Mouse (Mus musculus) heart, adult 9 months (tissue): ENCODE measurements around the gene Stx5a.
A peak's percentile ranks its signal among the peaks of the same experiment; 100 is the strongest.
"Not testable (repeated sequence)": the region's sequence is repeated elsewhere in the genome, so short reads cannot be mapped to it uniquely, and the experiment has no call there.

ENCODE experiments used
- DNase-seq, 2 experiments: peaks; one replicate each; pipeline ENCODE4 v3.0.0; 2022; ENCODE audit warnings: low spot score in 2 of 2

The Stx5a gene

DNA sequence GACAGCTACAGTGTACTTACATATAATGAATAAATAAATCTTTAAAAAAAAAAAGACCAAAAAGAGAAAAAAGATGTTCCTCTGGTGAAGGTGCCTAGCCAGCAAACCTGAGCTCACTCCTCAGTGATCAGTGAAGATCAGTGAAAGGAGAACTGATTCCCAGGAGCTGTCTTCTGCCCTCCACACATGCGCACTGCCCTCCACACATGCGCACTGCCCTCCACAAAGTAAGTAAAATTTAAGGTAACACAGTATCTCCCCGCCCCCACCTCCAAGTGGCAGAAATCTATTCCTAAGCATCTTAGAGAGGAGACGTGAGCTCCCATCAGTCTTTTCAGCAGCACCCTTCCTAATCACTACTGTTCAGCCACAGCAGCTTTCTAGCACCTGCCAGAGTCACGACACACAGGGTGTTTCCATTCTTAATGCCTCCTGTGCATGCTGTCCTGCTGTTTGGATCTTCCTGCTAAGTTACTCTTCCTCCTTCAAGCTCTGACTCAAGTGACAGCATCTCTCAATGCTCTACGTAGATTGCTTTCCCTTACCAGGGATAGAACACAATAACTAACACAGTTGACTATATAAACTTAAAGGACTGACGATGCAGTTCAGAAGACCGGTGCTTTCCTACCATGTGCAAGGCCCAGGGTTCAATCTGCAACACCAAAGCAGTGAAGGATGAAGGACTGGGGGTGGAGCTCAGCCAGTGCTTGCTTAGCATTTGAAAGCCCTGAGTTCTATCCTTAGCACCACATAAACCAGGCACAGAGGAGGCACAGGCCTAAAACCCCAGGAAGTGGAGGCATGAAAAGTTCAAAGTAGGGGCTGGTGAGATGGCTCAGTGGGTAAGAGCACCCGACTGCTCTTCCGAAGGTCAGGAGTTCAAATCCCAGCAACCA lies 25.1 kb upstream of the Stx5a start:
- DNase-seq: no peak

DNA sequence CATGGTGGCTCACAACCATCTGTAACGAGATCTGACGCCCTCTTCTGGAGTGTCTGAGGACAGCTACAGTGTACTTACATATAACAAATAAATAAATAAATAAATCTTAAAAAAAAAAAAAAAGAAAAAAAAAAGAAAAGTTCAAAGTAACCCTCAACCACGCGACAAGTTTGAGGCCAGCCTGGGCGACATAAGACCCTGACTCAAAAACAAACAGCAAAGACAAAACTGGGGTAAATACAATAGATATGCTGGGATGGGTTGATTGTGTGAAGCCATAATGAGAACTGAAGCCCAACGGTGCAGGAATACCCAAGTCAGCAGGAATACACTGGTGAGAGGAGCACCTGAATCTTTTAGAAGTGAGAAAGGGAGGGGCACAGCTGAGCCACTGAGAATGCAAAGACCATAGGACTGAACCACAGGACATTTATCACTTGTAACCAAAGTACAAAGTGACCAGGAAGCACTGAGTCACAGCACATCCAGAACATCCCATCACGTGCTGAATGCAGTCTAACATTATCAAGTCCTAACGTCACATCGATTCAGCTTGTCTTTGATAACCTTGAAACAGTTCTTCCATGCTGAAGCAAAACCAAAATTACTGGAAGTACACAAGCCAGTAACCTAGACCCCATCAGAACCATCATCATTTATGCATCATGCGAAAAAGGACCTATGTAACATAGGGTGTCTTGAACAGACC lies 24.3 kb upstream of the Stx5a start:
- no peak for DNase-seq

DNA sequence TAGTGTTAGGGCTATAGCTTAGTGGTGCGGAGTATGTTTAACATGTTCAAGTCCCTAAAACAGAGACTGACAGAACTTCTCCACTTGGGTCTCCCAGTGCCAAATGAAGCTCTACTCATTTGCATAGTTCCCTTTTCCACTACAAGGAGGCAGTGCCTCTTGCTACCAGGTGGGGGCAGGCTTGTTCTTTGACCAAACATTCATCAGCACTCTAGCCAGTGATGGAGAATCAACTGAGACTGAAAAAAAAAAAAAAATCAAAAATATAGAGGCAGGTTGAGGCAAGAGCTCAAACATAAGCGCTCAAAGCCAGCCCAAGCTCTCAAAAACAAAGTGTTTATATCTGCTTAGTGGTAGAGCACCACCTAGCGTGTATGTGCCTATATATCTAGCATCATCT lies 22.9 kb upstream of the Stx5a start:
- DNase-seq: peak; percentile 46 to 51

DNA sequence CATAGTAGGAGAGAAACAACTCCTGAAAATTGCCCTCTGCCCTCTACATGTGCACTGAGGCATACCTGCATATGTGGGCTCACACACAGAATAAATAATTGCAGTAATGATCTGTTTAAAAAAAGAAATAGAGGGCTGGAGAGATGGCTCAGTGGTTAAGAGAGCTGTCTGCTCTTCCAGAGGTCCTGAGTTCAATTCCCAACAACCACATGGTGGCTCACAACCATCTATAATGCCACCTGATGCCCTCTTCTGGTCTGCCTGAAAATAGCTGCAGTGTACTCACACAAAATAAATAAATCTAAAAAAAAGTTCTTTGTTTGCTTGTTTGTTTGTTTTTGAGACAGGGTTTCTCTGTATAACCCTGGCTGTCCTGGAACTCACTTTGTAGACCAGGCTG lies 22.2 kb upstream of the Stx5a start:
- not testable (repeated sequence) for DNase-seq

DNA sequence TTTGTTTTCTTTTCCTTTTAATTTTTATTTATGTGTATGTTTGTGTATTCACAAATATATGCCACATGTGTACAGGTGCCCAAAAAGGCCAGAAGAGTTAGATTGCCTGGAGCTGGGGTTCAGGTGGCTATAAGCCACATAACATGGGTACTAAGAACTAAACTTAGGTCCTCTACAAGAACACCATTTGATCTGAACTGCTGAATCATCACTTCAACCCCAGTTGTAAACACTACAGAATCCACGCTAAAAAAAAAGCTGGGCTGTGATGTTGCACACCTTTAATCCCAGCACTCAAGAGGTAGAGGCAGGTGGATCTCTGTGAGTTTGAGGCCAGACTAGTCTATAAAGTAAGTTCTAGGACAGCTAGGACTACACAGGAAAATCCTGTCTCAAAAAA lies 19.8 kb upstream of the Stx5a start:
- DNase-seq: no peak

DNA sequence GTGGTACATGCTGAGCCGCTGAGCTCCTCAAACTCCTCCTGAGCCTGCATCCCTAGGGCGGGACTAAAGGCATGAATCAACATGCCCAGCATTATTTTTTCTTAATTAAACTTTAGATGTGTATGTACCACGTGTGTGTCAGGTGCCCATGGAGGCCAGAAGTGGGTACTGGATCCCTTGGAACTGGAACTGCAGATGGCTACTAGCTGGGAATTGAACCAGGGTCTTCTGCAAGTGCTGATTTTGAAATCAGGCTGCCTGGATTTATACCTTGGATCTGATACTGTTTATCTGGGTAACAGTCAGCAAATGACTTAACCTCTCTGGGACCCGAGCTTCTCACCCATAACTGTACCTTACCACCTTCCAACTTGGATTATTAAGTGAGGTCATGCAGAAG lies 19.2 kb upstream of the Stx5a start:
- no peak for DNase-seq

DNA sequence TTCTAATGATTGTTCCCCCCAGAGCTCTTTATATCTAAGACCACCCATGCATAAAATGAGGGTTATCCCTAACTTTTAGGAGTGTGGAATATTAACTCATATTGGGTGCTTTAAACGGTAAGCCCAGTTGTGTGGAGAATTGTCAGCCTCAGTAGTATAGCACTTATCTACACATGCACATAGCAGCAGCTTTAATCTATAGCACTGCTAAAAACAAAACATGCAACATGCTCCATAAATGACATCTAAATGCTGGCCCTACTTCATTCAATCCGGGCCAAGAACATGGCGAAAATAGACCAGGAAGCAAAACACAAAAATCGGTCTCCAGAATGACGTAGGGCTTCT lies 18.7 kb upstream of the Stx5a start:
- no peak for DNase-seq

DNA sequence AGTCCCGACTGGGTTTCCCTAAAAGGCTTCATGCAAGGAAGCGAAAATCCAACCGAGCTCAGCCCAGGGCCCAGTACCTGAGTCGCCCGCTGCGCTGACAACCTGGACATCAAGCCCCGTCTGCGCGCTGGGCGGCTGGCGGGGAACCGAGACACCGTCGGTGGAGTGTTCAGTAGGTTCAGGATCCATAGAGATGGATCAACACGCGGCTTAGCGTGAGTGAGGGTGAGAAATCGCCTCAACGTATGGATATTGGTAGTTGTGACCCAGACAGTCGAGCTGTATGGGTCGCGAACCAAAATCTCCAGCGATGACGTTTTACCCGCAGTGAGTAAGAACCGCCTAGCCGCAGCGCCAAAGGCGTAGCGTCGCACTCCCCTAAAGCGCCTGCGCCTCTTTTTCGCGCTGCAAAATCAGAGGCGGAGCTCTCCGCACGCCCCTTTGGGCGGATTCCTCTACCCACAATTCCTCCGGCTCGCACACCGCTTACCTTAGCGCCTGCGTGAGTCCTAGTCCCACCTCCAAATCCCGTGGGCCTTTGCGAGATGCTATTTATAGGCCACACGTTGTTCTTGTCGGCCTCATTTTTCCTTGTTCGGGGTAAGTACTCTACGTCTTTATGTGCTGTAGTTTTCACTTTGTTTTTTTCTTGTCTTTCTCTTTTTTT lies 18.2 kb upstream of the Stx5a start, which contains the start of gene Slc3a2:
Gene Slc3a2 (minus strand): TSS at position 463 of the 667 bp plus-strand sequence.
- DNase-seq: peak; percentile 98

DNA sequence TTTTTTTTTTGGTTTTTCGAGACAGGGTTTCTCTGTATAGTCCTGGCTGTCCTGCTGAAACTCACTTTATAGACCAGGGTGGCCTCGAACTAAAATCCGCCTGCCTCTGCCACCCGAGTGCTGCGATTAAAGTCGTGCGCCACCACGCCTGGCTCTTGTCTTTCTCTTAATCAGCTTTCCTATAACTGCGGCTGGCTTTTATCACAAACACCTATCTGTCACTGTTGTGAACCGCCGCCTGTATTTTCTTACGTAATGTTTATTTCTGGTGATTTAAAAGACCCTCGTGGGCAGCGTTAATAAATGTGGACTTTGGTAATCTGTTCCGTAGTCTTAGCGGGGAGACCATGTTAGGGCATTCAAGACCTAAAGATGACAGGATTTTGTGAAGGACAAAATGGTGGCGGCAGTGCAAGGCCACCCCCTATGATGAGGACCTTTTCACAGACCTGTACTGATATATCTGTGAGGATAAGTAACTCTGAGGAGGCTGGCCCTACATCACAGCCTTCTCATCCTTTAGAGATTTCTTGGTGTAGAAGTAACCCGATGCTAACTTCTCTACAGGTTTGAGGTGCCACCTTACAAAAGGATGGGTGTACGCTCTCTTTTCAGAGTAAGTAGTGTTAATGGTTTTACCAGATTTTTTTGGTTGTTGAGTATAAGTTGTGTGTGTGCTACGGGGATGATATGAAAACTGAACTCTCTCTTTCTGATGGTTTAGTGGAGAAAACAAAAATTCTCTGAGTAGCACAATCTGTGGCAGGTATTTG lies 17.5 kb upstream of the Stx5a start:
- DNase-seq: no peak

DNA sequence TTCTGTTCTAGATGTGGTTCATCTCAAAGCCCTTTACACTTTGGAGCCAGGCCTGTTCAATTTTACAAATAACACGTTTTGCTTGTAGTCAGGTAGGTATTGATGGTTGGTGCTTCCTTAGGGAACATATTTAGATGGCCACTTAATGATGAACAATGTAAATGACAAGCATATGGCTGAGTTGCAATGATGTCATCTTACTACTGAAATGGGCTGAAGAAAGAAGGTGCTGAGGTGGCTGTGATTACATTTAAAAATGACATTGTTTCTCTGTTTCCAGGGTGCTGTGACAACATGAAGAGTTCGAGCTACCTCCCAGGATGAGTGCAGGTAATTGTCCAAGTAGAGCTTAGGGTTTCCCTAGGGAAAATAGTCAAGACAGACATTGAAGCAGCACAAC lies 16.8 kb upstream of the Stx5a start:
- no peak for DNase-seq

DNA sequence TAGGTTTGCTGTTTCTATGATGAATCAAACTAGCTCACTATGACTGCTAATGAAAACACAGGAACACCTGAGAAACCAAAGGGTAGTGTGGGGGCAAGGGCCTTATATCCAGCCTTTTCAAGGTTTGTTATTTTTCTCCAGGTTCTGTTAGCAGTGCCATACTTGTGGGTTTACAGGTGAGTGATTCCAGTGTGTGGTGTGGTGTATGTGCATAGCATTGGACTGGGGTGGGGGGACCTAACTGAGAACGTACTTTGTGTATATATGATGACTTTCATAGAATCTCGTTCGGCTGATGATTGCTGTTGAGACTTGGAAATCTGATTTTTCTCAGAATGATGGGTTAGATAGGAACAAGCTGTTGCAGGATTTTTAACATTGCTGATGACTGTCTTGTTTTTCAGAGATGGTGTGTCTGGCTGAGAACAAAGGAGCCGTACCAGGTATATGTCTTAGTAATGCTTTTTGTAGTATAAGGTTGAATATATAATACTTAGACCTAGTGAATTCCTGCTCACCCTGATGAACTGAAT lies 16.1 kb upstream of the Stx5a start:
- no peak for DNase-seq

DNA sequence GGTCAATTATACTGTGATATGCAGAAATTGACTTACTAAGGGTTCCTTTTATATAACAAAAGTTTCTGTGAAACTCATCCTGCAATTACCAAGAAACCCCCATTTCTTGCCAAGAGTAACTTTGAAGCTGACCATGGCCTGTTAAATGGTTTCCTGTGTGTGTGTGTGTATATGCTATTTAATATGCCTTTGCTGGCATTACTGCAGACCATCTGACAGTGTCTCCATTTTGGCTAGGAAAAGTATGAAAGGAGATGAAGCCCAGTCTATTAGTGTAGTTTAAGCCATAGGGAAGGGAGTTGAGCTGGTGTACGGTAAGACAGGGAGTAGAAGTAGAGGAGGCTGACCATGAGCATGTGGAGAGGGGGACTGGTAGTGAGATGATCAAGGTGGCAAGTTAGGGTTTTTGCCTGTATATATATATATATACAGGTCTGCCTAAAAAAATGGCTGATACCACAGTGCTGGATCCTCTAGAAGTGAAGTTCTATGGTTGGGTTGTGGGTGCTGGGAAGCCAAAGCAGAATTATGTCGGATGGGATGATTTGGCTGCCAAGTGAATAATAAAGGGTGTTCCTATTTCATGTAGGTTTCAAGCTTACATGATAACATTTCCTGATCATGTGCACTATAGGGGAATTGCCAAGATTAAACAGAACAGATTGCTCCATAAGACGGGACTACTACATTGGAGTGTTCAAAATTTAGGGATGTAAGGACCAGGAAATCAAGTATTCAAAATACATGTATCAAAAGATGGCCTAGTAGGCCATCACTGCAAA lies 14.4 kb upstream of the Stx5a start:
- no peak for DNase-seq

DNA sequence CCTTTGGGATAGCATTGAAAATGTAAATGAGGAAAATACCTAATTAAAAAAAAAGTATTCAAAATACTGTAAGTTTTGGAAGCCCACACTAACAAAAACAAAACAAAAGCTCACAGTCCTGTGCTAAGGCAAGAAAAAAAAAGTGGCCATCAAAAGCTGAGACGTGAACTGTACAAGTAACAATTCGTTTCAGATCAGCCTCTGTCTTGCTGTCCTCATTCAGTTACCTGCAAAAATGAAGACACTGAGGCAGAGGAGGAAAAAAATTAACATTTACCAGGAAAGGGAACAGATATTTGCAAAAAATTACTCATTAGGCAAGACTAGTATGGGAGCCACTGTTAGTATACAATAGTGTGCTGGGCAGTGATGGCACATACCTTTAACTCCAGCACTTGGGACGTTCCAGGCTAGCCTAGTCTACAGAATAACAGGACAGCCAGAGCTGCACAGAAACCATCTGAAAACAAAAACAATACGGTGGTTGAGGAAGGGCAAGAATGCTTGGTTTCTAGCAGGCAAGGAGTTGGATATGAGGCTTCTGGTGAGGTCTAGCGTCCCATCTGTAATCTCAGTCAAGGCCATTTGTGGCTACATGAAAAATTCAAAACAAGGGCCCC lies 13.6 kb upstream of the Stx5a start:
- DNase-seq: no peak

DNA sequence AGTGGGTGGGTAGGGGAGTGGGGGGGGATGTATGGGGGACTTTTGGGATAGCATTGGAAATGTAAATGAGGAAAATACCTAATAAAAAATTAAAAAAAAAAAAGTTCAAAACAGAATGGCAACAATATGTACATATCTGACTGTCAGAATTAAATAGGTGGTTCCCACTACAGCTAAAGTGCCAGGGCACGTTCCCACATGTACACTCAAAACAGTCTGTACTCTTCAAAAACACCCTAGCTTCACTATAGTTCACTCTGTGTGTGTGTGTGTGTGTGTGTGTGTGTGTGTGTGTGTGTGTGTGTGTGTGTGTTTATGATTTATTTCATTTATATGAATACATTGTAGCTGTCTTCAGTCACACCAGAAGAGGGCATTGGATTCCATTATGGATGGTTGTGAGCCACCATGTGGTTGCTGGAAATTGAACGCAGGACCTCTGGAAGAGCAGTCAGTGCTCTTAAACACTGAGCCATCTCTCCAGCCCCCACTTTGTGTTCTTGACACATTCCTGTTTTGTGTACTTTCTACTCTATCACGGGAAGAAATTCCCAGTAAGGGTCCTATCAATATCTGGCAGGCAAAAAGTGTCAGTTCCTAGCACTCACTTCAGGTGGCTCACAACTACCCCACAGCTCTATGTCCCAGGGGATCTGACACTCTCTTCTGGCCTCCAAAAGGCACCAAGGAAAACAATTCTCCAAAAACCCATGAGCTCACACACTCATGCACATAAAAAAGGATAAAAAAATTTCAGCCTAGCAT lies 12.7 kb upstream of the Stx5a start:
- DNase-seq: not testable (repeated sequence)

DNA sequence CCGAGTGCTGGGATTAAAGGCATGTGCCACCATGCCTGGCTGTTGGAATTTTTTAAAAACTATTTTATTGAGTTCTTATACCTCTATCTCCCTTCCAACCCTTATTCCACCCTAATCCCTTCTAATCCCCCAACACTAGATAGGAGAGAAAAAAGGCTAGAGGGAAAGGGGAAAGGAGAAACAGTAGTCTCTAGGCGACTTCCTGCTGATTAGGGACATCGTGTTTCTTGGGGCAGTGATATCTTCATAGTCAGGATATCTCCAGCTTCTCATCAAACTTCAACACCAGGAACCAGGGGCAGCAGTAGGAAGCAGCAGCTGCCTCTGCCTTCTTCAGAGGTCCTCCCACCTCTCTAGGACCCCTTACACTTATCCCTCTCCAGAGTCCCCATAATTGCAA lies 6.9 kb upstream of the Stx5a start:
- no peak for DNase-seq

DNA sequence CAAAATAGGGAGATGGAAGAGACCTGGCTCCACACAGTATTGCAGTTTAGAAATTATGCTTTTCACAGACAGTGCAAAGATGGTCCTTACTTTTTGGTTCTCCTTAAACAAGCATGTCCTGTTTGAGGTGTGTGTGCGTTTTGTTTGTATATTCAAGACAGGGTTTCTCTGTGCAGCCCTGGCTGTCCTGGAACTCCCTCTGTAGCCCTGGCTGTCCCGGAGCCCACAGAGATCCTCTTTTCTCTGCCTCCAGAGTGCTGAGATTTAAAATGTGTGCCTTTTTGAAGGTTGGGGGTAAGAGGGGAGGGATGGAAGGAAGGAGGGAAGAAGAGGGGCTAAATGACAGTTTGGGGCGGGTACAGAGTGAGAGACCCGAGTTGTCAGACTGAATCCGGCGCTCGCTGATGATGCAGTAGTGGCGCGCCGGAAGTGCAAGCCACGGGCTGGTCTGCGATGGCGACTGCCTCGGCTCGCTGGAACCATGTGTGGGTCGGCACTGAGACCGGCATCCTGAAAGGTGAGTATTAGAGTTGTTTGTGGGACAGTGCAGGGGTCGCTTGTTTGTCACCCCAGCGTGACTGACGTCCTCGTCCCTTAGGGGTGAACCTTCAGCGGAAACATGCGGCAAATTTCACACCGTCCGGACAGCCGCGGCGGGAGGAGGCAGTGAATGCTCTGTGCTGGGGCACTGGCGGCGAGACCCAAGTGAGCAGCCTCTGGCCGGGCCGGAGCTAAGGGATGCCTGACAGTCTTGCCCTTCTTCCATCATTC lies 5.6 kb upstream of the Stx5a start, which contains the start of gene Wdr74:
Gene Wdr74 (plus strand): TSS at position 439 of the 771 bp plus-strand sequence.
- DNase-seq: peak; percentile 88 to 91

DNA sequence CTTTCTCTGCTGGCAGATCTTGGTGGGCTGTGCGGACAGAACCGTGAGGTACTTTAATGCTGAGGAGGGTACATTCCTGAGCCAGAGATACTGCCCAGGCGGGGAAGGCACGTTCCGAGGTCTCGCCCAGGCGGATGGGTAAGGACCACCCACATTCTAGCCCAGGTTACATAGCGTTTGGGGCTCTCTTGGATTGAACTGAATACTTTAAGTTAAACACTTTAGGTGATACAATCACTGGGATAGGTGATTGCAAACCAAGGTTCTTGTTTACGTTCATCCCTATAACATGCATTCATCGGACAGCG lies 5.1 kb upstream of the Stx5a start:
- DNase-seq: no peak

DNA sequence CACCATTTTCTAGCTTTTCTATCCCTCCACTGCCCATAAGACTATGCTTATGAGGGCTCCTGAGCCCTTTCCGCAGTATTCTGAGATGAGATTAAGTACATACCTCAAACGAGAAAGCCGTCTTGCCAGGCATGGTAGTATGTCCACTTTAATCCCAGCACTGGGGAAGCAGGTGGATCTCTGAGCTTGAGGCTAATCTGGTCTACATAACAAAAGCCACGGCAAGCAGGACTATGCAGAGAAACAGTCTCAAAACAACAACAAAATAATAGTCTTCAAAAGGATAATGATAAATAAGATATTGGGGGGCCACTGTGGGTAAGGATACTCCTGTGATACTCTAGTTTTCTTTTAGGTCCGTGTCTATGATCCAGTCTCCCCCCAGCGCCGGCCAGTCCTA lies 2.3 kb upstream of the Stx5a start:
- no peak for DNase-seq

DNA sequence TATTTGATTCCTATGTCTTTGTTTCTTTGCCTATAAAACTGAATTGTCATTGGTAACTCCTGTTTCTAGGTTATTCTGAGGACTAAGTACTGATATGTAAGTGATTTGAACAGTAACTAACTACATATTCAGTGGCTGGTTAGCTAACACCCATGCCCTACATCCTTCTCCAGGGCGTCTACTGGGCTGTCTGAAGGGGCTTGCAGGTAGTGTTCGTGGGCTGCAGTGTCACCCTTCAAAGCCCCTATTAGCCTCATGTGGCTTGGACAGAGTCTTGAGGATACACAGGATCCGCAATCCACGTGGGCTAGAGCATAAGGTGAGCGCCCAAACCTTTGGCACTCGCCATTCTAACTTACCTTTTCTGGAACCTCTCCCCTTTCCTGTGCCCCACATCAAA lies 1.6 kb upstream of the Stx5a start:
- DNase-seq: no peak
